Mouse (Mus musculus) right cerebral cortex, postnatal 14 days (tissue): Measurements from ENCODE around the gene Cypt12.

ENCODE experiments used
- DNase-seq: peaks from one replicate; pipeline ENCODE4 v3.0.0; 2022

Gene Cypt12

GRCm38 (mm10) chr3:17948299-17948698 is at the start of gene Cypt12:
Gene Cypt12, plus strand, starts transcription at chr3:17948410.
- no peak for DNase-seq

GRCm38 (mm10) chr3:17913796-17914195 is 34.4 kb upstream of the Cypt12 start:
- DNase-seq: no peak

GRCm38 (mm10) chr3:17940206-17940605 is 8.0 kb upstream of the Cypt12 start:
- no peak for DNase-seq
